Mouse (Mus musculus) kidney, adult 2 months (tissue): ENCODE data around the gene Rcn2. TPM values are rescaled to one million over a fixed set of nuclear protein-coding genes. Genes with fewer than 3 reads are reported as not detected.

ENCODE experiments used
- DNase-seq: peaks from one replicate; pipeline ENCODE4 v3.0.0; 2021
- H3K27ac ChIP-seq: fragments of 200-500 bp; 2 replicates; pipeline ENCODE4 v1.5.1; 2012; ENCODE audit warnings: low read depth, low read length, control low read depth, inconsistent platforms; ENCODE audit not compliant: insufficient read depth
- H3K27me3 ChIP-seq: fragments of 200-500 bp; replicated peaks from 2 replicates; pipeline ENCODE4 v1.6.1; 2012; ENCODE audit warnings: mild to moderate bottlenecking, moderate library complexity, low read length, inconsistent platforms; ENCODE audit not compliant: control insufficient read depth, insufficient read depth
- H3K36me3 ChIP-seq: fragments of 200-500 bp; 2 replicates; pipeline ENCODE4 v1.6.1; 2012; ENCODE audit warnings: mild to moderate bottlenecking, moderate library complexity, low read length, inconsistent platforms; ENCODE audit not compliant: control insufficient read depth, insufficient read depth
- H3K4me1 ChIP-seq: fragments of 200-500 bp; 2 replicates; pipeline ENCODE4 v1.6.1; 2011; ENCODE audit warnings: low read length; ENCODE audit not compliant: control insufficient read depth, insufficient read depth
- H3K4me3 ChIP-seq: fragments of 200-500 bp; 2 replicates; pipeline ENCODE4 v1.5.1; 2011; ENCODE audit warnings: mild to moderate bottlenecking, low read depth, low read length, control low read depth; ENCODE audit not compliant: insufficient read depth
- CTCF ChIP-seq: fragments of 200-500 bp; conservative IDR thresholded peaks from 2 replicates; pipeline ENCODE4 v1.5.1; 2011; ENCODE audit warnings: low read depth, mild to moderate bottlenecking, control low read depth, low read length, moderate library complexity, mixed read lengths; ENCODE audit not compliant: insufficient read depth, insufficient read length
- POLR2A ChIP-seq: fragments of 200-500 bp; IDR thresholded peaks from one replicate; pipeline ENCODE4 v1.6.1; 2011; ENCODE audit warnings: low read depth, low read length, control low read depth
- WGBS: fragments of 180-500 bp; shearing (Covaris S2); methylation state at CpG from one replicate; pipeline ENCODE4 v1.1.7; 2018; 5-methylcytosine and 5-hydroxymethylcytosine counted together
- polyA plus RNA-seq: library from polyadenylated mRNA; depleted of rRNA; stranded (reverse); fragments of >200 nt; gene quantifications from 2 replicates; pipeline ENCODE4 v1.2.3, GENCODE M21; 2012

Rcn2 gene
- polyA plus RNA-seq, 1 experiment: 24.4 TPM

- H3K36me3 ChIP-seq: no peaks in the 10 kb centered on the region
- H3K27me3 ChIP-seq: no peaks in the 10 kb centered on the region
- H3K4me1 ChIP-seq: no peaks in the 10 kb centered on the region
- H3K27ac ChIP-seq: peak overlapping the region; percentile 54
- TF ChIP-seq CTCF (peak; percentile 68), POLR2A (no peak)
- 10% methylated on average over 4 of the region's 4 CpGs for WGBS
- peak; percentile 86 for DNase-seq
- H3K4me3 ChIP-seq: no peak overlapping the region
Measured at GRCm38 (mm10) chr9:56075264-56075663, 33.6 kb downstream of the Rcn2 start.

GRCm38 (mm10) chr9:56075901-56076620, 34.4 kb downstream of the Rcn2 start:
- no peaks in the 10 kb centered on the region for H3K27me3 ChIP-seq
- WGBS: 43% methylated on average over 7 of the region's 7 CpGs
- H3K27ac ChIP-seq: peak overlapping the region; percentile 54
- H3K4me1 ChIP-seq: no peaks in the 10 kb centered on the region
- no peaks in the 10 kb centered on the region for H3K36me3 ChIP-seq
- H3K4me3 ChIP-seq: no peak overlapping the region
- TF ChIP-seq CTCF (no peak), POLR2A (no peak)
- DNase-seq: peak; percentile 60

GRCm38 (mm10) chr9:56079587-56079986, 37.9 kb downstream of the Rcn2 start:
- TF ChIP-seq POLR2A (no peak), CTCF (no peak)
- H3K4me3 ChIP-seq: no peak overlapping the region
- no peak for DNase-seq
- no peaks in the 10 kb centered on the region for H3K27me3 ChIP-seq
- H3K4me1 ChIP-seq: no peaks in the 10 kb centered on the region
- no peak overlapping the region for H3K27ac ChIP-seq
- no peaks in the 10 kb centered on the region for H3K36me3 ChIP-seq
- WGBS: 86% methylated on average over 5 of the region's 5 CpGs

- 94% methylated on average over 5 of the region's 5 CpGs for WGBS
- TF ChIP-seq POLR2A (no peak), CTCF (no peak)
- Histone ChIP-seq H3K4me1 (no peaks in the 10 kb centered on the region), H3K36me3 (no peaks in the 10 kb centered on the region), H3K27me3 (no peaks in the 10 kb centered on the region), H3K4me3 (no peak overlapping the region), H3K27ac (no peak overlapping the region)
- no peak for DNase-seq
Measured at GRCm38 (mm10) chr9:56086524-56086923, 44.9 kb downstream of the Rcn2 start.

DNA sequence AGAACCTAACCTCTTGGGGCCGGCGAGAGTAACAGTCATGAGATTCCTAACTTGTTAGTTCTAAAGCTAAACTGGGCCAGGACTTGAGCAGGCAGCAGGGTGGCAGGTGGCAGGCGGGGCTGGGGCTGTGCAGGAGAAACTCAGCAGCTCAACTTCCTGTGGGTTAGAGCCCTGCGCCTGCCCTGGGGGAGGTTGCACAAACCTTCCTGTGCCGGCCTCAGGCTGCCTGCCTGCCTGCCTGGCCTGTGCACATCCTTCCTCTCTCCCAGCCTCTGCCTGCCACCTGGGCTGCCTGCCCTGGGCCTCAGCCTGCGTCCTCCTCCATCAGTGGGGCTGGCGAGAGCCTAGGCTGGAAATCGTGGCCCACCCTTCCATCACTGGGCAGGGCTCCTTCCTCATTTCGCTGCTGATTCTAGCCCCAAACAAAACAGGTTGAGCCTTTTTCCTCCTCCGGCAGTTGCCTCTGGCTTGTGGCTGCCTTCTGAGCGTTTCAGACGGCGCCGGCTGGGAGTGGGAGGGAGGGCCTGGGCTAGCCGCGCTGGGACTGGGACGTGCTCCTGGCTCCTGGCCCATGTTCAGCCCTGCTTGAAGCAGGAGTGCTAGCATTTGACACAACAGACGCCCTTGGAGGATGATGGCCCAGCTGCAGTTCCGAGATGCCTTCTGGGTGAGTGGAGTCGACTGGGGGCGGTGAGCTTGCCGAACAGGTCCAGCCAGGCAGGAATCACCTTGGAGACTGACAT, 48.3 kb downstream of the Rcn2 start, which contains the start of gene Pstpip1:
Gene Pstpip1, plus strand, starts transcription at position 185 of the 743 bp plus-strand sequence.
- no peaks in the 10 kb centered on the region for H3K36me3 ChIP-seq
- no peaks in the 10 kb centered on the region for H3K4me1 ChIP-seq
- H3K27me3 ChIP-seq: no peaks in the 10 kb centered on the region
- WGBS: 26% methylated on average over 22 of the region's 22 CpGs
- peak; percentile 57 for DNase-seq
- TF ChIP-seq CTCF (no peak), POLR2A (no peak)
- no peak within 1 kb of the TSS for H3K27ac ChIP-seq
- H3K4me3 ChIP-seq: peak within 1 kb of the TSS; percentile 3; the same call in 1 of the 2 replicates

DNA sequence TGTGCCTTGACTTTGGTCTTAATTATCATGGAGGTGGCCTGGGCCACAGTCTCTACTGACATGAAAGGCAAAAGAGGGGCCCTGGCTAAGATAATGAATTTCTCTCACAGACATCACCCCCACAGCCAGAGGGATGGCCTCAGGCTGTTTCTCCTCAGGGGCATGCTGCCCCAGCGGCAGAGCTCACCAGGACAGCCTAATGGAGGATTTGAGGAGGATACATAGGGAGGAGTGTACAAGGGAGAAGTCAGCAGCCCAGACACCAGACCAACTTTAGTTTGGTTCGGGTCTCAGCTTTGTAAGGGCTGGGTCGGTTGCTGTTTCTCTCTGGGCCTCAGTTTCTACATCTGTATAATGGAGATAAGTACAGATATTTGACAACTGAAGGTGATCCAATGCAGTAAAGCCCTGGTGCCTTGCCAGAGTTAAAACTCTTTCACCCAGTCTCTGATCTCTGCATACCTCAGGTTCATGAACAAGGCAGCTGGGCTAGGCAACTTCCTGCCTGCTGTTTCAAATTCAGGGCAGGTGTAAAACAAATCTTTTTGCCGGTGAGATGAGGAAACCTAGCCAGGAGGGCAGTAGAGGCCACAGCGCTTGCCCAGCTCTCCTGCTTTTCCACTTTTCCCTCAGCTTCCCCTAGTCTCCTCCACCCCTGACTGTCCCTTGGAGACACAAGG, 49.0 kb downstream of the Rcn2 start:
- no peak for DNase-seq
- Histone ChIP-seq H3K4me1 (no peaks in the 10 kb centered on the region), H3K27ac (no peak overlapping the region), H3K4me3 (no peak overlapping the region), H3K36me3 (no peaks in the 10 kb centered on the region), H3K27me3 (no peaks in the 10 kb centered on the region)
- WGBS: 72% methylated on average over 5 of the region's 5 CpGs
- TF ChIP-seq CTCF (no peak), POLR2A (no peak)

DNA sequence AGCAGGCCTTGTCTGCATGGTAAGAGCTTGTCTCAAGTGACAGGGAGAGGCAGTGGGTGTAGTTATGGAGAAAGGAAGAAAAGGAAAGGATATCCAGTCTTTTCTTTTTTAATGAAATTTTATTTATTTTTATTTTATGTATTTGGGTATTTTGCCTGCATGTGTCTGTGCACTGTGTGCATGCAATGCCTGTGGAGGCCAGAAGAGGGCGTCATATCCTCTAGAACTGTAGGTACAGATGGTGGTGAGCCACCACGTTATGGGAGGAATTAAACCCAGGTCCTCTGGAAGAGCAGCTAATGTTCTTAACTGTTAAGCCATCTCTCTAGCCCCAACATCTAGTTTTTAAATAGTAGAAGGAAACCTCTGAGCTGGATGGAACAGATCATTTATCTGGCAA, 50.5 kb downstream of the Rcn2 start:
- no peaks in the 10 kb centered on the region for H3K27me3 ChIP-seq
- no peak overlapping the region for H3K4me3 ChIP-seq
- no peaks in the 10 kb centered on the region for H3K4me1 ChIP-seq
- no peak overlapping the region for H3K27ac ChIP-seq
- TF ChIP-seq POLR2A: no peak
- DNase-seq: no peak
- 60% methylated on average over 2 of the region's 2 CpGs for WGBS
- H3K36me3 ChIP-seq: no peaks in the 10 kb centered on the region
